Mouse (Mus musculus): ENCODE results near the gene Hist1h3e. TPM values are rescaled to one million over a fixed set of nuclear protein-coding genes. Genes with fewer than 3 reads are reported as not detected.
A peak's percentile ranks its signal among the peaks of the same experiment; 100 is the strongest.
"Not testable (repeated sequence)": the region's sequence is repeated elsewhere in the genome, so short reads cannot be mapped to it uniquely, and the experiment has no call there.

Hist1h3e gene
- polyA plus RNA-seq, 1 experiment, result 1.7 TPM

GRCm38 (mm10) chr13:23574546-23575170 is 12.5 kb upstream of the Hist1h3e start:
- peak; percentile 70 for TF ChIP-seq POLR2AphosphoS2 (IDR thresholded peaks at IDR 0.05; ENCODE audit: insufficient read length, low read depth)
- TF ChIP-seq POLR2A (IDR thresholded peaks at IDR 0.05; ENCODE audit: insufficient read length, low read depth), result peak; percentile 61
- H3ac ChIP-seq (ENCODE audit: control insufficient read depth, insufficient read length); H3K36me3 ChIP-seq (ENCODE audit: control insufficient read depth, insufficient read depth); H3K27me3 ChIP-seq (ENCODE audit: control insufficient read depth, insufficient read depth, insufficient read length); H3K79me2 ChIP-seq (ENCODE audit: control insufficient read depth, insufficient read depth): not testable (repeated sequence)
- H3K4me2 ChIP-seq (ENCODE audit: low read depth), result peak overlapping the region; percentile 77
- peak overlapping the region; percentile 27 for H3K4me3 ChIP-seq

- not testable (repeated sequence) for H3K36me3 ChIP-seq (ENCODE audit: control insufficient read depth, insufficient read depth); H3ac ChIP-seq (ENCODE audit: control insufficient read depth, insufficient read length); H3K79me2 ChIP-seq (ENCODE audit: control insufficient read depth, insufficient read depth); H3K27me3 ChIP-seq (ENCODE audit: control insufficient read depth, insufficient read depth, insufficient read length)
- peak within 1 kb of the TSS; percentile 27 for H3K4me3 ChIP-seq
- peak within 1 kb of the TSS; percentile 77 for H3K4me2 ChIP-seq (ENCODE audit: low read depth)
- TF ChIP-seq POLR2AphosphoS2 (IDR thresholded peaks at IDR 0.05; ENCODE audit: insufficient read length, low read depth) (peak; percentile 84), E2F4 (IDR thresholded peaks at IDR 0.05; ENCODE audit: insufficient read depth) (peak; percentile 83), POLR2A (IDR thresholded peaks at IDR 0.05; ENCODE audit: insufficient read length, low read depth) (peak; percentile 65)
Measured at GRCm38 (mm10) chr13:23573898-23574524, 11.8 kb upstream of the Hist1h3e start, which contains the start of the genes Hist1h2bf and Hist1h2ad. Gene Hist1h2bf (minus strand): TSS chr13:23574196. Gene Hist1h2ad (plus strand): TSS chr13:23574381.

GRCm38 (mm10) chr13:23573034-23573897 is 11.1 kb upstream of the Hist1h3e start:
- H3K27me3 ChIP-seq (ENCODE audit: control insufficient read depth, insufficient read depth, insufficient read length); H3K79me2 ChIP-seq (ENCODE audit: control insufficient read depth, insufficient read depth); H3ac ChIP-seq (ENCODE audit: control insufficient read depth, insufficient read length); H3K36me3 ChIP-seq (ENCODE audit: control insufficient read depth, insufficient read depth): not testable (repeated sequence)
- peak overlapping the region; percentile 27 for H3K4me3 ChIP-seq
- peak overlapping the region; percentile 64 for H3K4me2 ChIP-seq (ENCODE audit: low read depth)

DNA sequence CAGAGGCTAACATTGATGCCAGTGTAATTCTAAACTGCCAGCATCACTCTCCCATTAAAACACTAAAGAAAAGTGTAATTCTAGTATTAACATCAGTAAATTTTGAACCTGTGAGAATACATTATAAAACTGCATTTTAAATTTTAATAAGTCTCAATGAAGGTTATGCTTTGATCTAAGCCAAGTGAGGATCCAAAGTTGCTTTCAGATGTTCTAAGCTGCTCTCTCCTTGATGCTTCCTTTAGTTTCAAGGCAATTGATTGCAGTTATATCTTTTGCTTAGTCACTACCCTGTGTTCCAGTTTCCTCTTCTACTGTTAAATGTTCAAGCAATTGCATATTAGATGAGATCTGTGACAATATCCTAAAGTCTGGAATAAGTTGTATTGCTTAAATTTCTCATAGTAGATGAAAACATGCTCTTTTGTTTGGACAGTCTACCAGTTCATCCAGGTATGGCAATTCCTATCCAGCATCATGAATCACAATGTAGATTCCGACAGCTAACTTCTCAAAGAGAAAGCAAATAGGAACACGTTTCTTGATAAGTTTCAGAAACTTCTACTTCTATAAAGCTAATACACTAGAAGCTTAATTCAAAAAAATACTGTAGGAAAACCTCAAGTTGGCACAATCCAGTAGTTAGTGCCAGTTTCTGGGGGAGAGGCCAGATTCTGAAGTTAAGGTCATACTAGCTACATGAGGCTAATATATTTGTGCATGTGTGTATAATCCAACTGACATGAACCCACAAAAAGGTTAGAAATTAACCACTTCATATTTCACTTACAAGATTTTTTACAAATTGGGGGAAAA is 10.3 kb upstream of the Hist1h3e start:
- Histone ChIP-seq H3K36me3 (ENCODE audit: control insufficient read depth, insufficient read depth) (no peaks in the 10 kb centered on the region), H3ac (ENCODE audit: control insufficient read depth, insufficient read length) (no peak overlapping the region)
- TF ChIP-seq POLR2A (IDR thresholded peaks at IDR 0.05; ENCODE audit: insufficient read length, low read depth), result no peak
- no peak for TF ChIP-seq MYOD1 (IDR thresholded peaks at IDR 0.05; ENCODE audit: control insufficient read depth in 1 of 3, insufficient read length in 2 of 3, low read depth in 2 of 3)

DNA sequence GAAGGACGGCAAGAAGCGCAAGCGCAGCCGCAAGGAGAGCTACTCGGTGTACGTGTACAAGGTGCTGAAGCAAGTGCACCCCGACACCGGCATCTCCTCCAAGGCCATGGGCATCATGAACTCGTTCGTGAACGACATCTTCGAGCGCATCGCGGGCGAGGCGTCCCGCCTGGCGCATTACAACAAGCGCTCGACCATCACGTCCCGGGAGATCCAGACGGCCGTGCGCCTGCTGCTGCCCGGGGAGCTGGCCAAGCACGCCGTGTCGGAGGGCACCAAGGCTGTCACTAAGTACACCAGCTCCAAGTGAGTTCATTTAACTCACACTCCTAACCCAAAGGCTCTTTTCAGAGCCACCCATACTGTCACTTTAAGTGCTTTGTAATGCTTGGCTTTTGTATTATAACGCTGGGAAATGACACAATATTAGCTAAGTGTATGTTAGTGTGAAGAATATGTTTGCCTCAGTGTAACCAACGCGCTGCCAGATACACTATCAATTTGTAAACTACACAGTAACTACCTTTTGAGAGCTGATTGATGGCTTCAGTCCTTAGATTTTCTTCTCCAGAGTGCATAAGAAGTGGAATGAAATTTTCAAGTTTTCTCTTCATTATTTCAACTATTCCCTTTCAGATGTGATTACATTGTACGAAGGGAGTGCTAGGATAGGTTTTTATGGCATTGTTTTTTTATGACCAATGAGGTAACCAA is 9.5 kb upstream of the Hist1h3e start:
- not testable (repeated sequence) for H3ac ChIP-seq (ENCODE audit: control insufficient read depth, insufficient read length); H3K27me3 ChIP-seq (ENCODE audit: control insufficient read depth, insufficient read depth, insufficient read length); H3K79me2 ChIP-seq (ENCODE audit: control insufficient read depth, insufficient read depth); H3K36me3 ChIP-seq (ENCODE audit: control insufficient read depth, insufficient read depth)
- Histone ChIP-seq H3K4me2 (ENCODE audit: low read depth) (peak overlapping the region; percentile 64), H3K4me3 (peak overlapping the region; percentile 27)
- peak; percentile 78 for TF ChIP-seq POLR2A (IDR thresholded peaks at IDR 0.05; ENCODE audit: insufficient read length, low read depth)
- TF ChIP-seq POLR2AphosphoS2 (IDR thresholded peaks at IDR 0.05; ENCODE audit: insufficient read length, low read depth), result peak; percentile 82

More for the DNA sequence above, 10.3 kb upstream of the Hist1h3e start:
- no peaks in the 10 kb centered on the region for H3K27me3 ChIP-seq (ENCODE audit: control insufficient read depth, insufficient read depth, insufficient read length)
- peak overlapping the region; percentile 64 for H3K4me2 ChIP-seq (ENCODE audit: low read depth)
- no peaks in the 10 kb centered on the region for H3K79me2 ChIP-seq (ENCODE audit: control insufficient read depth, insufficient read depth)
- peak overlapping the region; percentile 27 for H3K4me3 ChIP-seq

DNA sequence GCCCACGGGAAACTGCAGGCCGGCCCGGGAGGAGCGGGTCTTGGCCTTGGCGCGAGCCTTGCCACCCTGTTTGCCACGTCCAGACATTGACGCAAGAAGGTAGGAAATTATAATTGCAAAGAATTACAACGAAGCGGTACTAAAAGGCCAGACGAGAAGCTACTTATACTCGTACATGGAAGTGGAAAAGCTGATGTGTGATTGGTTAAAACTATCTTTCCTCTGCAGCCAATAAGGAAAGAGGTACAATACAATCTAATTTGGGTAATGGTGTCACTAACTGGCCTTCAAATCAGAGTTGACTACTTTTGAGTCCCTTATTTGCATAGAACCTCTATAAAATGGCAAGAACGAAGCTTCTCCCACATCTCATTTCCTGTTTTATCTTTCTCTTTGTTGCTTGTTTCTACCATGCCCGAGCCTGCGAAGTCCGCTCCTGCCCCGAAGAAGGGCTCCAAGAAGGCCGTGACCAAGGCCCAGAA is 8.9 kb upstream of the Hist1h3e start, which contains the start of the genes Hist1h2ae and Hist1h2bg:
Gene Hist1h2ae (minus strand): TSS at position 199 of the 482 bp plus-strand sequence.
Gene Hist1h2bg (plus strand): TSS at position 375 of the 482 bp plus-strand sequence.
- no peak for TF ChIP-seq TCF3 (IDR thresholded peaks at IDR 0.05; ENCODE audit: insufficient read length, low read depth)
- TF ChIP-seq POLR2A (IDR thresholded peaks at IDR 0.05; ENCODE audit: insufficient read length, low read depth), result peak; percentile 64
- no peak for TF ChIP-seq TCF12 (IDR thresholded peaks at IDR 0.05; ENCODE audit: insufficient read depth, poor library complexity, severe bottlenecking)
- TF ChIP-seq REST (IDR thresholded peaks at IDR 0.05; ENCODE audit: insufficient read depth, insufficient read length), result no peak
- no peak for TF ChIP-seq MAX (IDR thresholded peaks at IDR 0.05; ENCODE audit: low read depth)
- TF ChIP-seq CEBPB (IDR thresholded peaks at IDR 0.05; ENCODE audit: insufficient read depth, poor library complexity, severe bottlenecking), result no peak
- TF ChIP-seq POLR2AphosphoS2 (IDR thresholded peaks at IDR 0.05; ENCODE audit: insufficient read length, low read depth), result peak; percentile 79
- no peak for TF ChIP-seq MYOD1 (IDR thresholded peaks at IDR 0.05; ENCODE audit: control insufficient read depth in 1 of 3, insufficient read length in 2 of 3, low read depth in 2 of 3)
- TF ChIP-seq E2F4 (IDR thresholded peaks at IDR 0.05; ENCODE audit: insufficient read depth), result no peak
- no peak for TF ChIP-seq SRF (IDR thresholded peaks at IDR 0.05; ENCODE audit: control insufficient read depth, insufficient read length, low read depth)
- no peak for TF ChIP-seq USF1 (IDR thresholded peaks at IDR 0.05; ENCODE audit: low read depth)
- Histone ChIP-seq H3K27me3 (ENCODE audit: control insufficient read depth, insufficient read depth, insufficient read length) (no peaks in the 10 kb centered on the region), H3K36me3 (ENCODE audit: control insufficient read depth, insufficient read depth) (no peaks in the 10 kb centered on the region), H3K4me3 (peak within 1 kb of the TSS; percentile 27), H3ac (ENCODE audit: control insufficient read depth, insufficient read length) (no peak within 1 kb of the TSS), H3K4me2 (ENCODE audit: low read depth) (peak within 1 kb of the TSS; percentile 64), H3K79me2 (ENCODE audit: control insufficient read depth, insufficient read depth) (no peaks in the 10 kb centered on the region)
